Mouse (Mus musculus) retina, adult 2 months (tissue): ENCODE data around the gene Ccdc194.

Source experiments
- DNase-seq: peaks from one replicate; pipeline ENCODE4 v3.0.0-alpha.2; 2012; ENCODE audit warnings: low read depth, low spot score

Ccdc194 gene

GRCm38 (mm10) chr8:71476099-71476940 lies 49.2 kb downstream of the Ccdc194 start:
- peak; percentile 37 for DNase-seq

DNA sequence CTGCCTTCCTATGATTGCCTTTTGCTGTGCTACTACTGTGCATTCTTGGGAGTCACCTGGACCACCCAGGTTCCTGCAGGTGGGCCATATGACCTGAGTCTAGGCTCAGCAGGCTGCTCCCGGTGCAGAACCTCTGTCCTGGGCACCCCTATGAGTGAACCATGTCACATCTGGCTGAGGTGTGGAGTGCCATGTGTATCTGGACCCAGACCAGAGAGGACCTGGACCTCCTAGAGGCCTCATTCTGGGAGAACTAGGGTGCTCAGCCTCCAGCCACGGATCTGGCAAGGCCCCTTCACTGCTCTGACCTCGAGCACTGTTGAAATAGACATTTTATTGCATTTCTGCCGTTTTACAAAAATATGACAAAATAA lies 49.8 kb downstream of the Ccdc194 start:
- no peak for DNase-seq

DNA sequence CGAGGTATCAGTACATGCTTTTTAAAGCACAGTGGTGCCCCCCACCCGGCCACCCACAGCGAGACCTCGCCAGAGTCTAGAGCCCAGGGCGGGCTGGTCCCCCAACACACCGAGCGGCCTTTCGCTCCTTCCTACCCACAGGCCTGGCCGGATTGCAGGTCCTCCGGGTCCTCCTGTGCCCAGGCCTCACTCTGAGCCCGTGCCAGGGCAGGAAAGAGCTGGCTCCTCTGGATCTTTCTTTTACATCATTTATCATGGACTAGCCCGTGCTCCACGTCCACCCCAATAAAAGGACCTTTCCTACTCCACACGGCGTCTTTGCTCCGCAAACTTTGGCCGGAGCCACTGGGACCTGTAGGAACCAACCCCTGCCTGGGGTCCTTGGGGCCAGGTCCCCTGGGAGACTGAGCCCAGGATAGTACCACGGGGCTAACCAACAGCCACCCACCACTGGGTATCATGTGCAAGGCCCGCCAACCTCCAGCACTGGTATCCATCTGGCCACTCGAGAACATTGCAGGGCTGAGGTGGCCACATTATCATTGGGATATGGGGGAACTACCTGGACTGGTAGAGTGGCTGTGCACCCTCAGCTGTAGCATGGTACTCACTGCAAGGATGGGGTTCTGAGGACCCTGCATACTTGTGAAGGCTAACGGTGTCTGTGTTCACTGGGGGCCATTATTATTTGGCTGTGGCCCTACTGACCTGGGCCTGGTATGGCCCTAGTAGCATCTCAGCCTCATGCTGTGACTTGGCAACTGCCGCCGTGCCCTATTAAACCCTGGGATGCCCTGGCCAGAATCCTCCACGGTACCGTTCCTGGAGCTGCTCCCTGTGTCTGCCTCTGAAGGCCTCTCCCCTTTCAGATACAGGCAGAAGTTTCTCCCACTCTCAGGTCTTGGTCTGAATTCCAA lies 50.5 kb downstream of the Ccdc194 start:
- DNase-seq = no peak

DNA sequence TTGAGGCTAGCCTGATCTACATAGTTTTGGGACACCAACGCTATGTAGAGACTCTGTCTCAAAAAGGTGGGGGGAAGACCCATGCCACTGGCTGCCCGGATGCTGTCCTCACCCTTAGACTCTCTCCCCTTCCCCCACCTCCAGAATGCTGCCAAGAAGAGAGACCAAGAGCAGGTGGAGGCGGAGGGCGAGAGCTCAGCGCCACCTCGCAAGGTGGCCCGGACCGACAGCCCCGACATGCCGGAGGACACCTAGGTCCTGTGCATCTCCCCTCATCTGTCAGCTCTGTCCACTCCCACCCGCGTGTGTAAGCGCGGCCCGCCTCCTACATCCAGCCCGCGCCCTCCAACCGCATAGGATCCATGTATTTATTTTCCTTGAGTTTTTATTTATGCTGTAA lies 51.2 kb downstream of the Ccdc194 start:
- DNase-seq = no peak

- DNase-seq = no peak
Observed at GRCm38 (mm10) chr8:71472601-71473386, 52.7 kb downstream of the Ccdc194 start.

GRCm38 (mm10) chr8:71471861-71472260 lies 53.6 kb downstream of the Ccdc194 start:
- no peak for DNase-seq

- no peak for DNase-seq
Observed at GRCm38 (mm10) chr8:71470913-71471255, 54.6 kb downstream of the Ccdc194 start.

- DNase-seq = no peak
Observed at GRCm38 (mm10) chr8:71470146-71470912, 55.2 kb downstream of the Ccdc194 start.
